Mouse (Mus musculus) embryonic fibroblast, embryonic 13.5 days (primary cell): ENCODE measurements around the gene Wdr66.

Experiments
- CTCF ChIP-seq: IDR thresholded peaks from 2 replicates; pipeline ENCODE4 v1.5.1; 2011; ENCODE audit warnings: mild to moderate bottlenecking, control low read depth, low read length, moderate library complexity, borderline replicate concordance; ENCODE audit not compliant: insufficient read depth
- POLR2A ChIP-seq: IDR thresholded peaks from 2 replicates; pipeline ENCODE4 v1.6.1; 2011; ENCODE audit warnings: low read depth, mild to moderate bottlenecking, control low read depth, low read length, moderate library complexity

DNA sequence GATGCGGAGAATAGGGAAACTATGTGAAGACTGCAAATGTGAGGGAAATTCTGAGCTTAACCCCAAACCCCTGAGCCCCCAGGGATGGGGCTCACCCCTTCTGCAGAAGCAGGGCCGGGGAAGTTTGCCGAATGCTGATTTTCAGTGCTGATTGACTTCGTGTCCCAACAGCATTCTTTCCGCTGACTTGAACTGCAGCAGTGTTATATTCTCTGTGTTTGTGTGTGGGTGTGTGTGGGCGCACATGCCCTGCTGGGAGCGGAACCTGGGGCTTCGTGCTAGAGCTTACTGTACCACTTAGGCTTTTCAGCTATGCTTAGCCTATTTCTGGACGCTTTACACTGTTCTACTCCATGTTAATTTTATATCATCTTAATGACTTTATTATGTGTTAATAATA lies 15.5 kb upstream of the Wdr66 start:
- TF ChIP-seq CTCF (no peak), POLR2A (no peak)
